In genomic region chr3:116126508-116127190, GRCm38 (mm10) we compare ENCODE assay signal across 8 mouse cellular contexts. TPM values are rescaled to one million over a fixed set of nuclear protein-coding genes. Genes with fewer than 3 reads are reported as not detected.
DNase-seq lines count a peak whose midpoint lies in the region; ATAC-seq lines count a peak whose summit lies in the region.

No protein-coding gene starts in this region.

- H3K27ac ChIP-seq in heart, embryonic 14.5 days (replicated peaks in 1 of 2; ENCODE audit: control insufficient read depth in 1 of 2, insufficient read depth in 1 of 2, low read depth in 2 of 2, low read length in 2 of 2): peak overlapping the region; percentile 80 to 94
- H3K27ac ChIP-seq in liver, embryonic 12.5 days: 0 out of 2 replicates have a peak overlapping the region, but pooled peaks have one; percentile 27

- no peaks in the 10 kb centered on the region for H3K27me3 ChIP-seq in heart, embryonic 14.5 days (ENCODE audit: control insufficient read depth, insufficient read depth, low read length)
- H3K27me3 ChIP-seq in liver, embryonic 12.5 days (replicated peaks): no peaks in the 10 kb centered on the region

- peaks cover 33% of the 10 kb centered on the region for H3K36me3 ChIP-seq in heart, embryonic 14.5 days (ENCODE audit: control insufficient read depth, insufficient read depth, low read length)
- H3K36me3 ChIP-seq in liver, embryonic 12.5 days: peaks cover 11% of the 10 kb centered on the region

- DNase-seq in embryo, embryonic 10 days (ENCODE audit: low spot score): peak; percentile 51
- no peak for DNase-seq in embryo, embryonic 9.5 days (ENCODE audit: extremely low spot score)
- peak; percentile 11 for DNase-seq in ZHBTc4 (ENCODE audit: low read depth, low spot score)
- no peak for DNase-seq in adrenal gland, adult 18-20 months (ENCODE audit: low spot score in 2 of 2)
- no peak for DNase-seq in urinary bladder, postnatal 4 days (ENCODE audit: low spot score in 2 of 2)
- DNase-seq in gastrocnemius, postnatal 36 days: no peak

- H3K9ac ChIP-seq in heart, embryonic 14.5 days (ENCODE audit: low read length): peak overlapping the region; percentile 74
- no peak overlapping the region for H3K9ac ChIP-seq in liver, embryonic 12.5 days

- WGBS in heart, embryonic 14.5 days: 22% methylated on average over 7 of the region's 7 CpGs
- WGBS in liver, embryonic 12.5 days (ENCODE audit: insufficient replicate concordance): 57% methylated on average over 7 of the region's 7 CpGs

- intact Hi-C loops in gastrocnemius, postnatal 36 days (cut with DNase I): no loop called here

- H3K4me3 ChIP-seq in heart, embryonic 14.5 days (ENCODE audit: control insufficient read depth in 1 of 2, insufficient read depth in 1 of 2, low read depth in 1 of 2, low read length in 2 of 2): peak overlapping the region; percentile 24 to 45
- peak overlapping the region; percentile 31 for H3K4me3 ChIP-seq in liver, embryonic 12.5 days

- peak overlapping the region; percentile 66 for H3K4me2 ChIP-seq in heart, embryonic 14.5 days (ENCODE audit: low read length)
- H3K4me2 ChIP-seq in liver, embryonic 12.5 days: peak overlapping the region; percentile 43

- H3K9me3 ChIP-seq in heart, embryonic 14.5 days (ENCODE audit: control insufficient read depth, low read length): no peaks in the 10 kb centered on the region
- no peaks in the 10 kb centered on the region for H3K9me3 ChIP-seq in liver, embryonic 12.5 days (replicated peaks)

- peaks cover 5 to 9% of the 10 kb centered on the region in 2 experiments for H3K4me1 ChIP-seq in heart, embryonic 14.5 days (ENCODE audit: control insufficient read depth in 2 of 2, insufficient read depth in 2 of 2, low read length in 2 of 2)
- no peaks in the 10 kb centered on the region for H3K4me1 ChIP-seq in liver, embryonic 12.5 days

- peak; percentile 82 for ATAC-seq in heart, embryonic 14.5 days (ENCODE audit: insufficient number of reproducible peaks, insufficient read depth, low FRiP score, low read depth)
- ATAC-seq in liver, embryonic 12.5 days: no peak

RNA-seq across cellular contexts. Expression of gene Vcam1, which starts 2.8 kb away (rescaled TPM):
- 75.8 and 82.9 TPM in 2 replicates for polyA plus RNA-seq in heart, embryonic 14.5 days (2014; fragmentation: Nextera tagmentation; extraction: Ambion mirVana)
- 47.5 and 51.6 TPM in 2 replicates for polyA plus RNA-seq in liver, embryonic 12.5 days (2016; fragmentation: Nextera tagmentation; extraction: Ambion mirVana)
- 10 to 100 TPM; 21.0 to 48.6 TPM for total RNA-seq in adrenal gland, adult 18-20 months (2021)
- 1 to 10 TPM; 2.9 to 4.0 TPM for total RNA-seq in gastrocnemius, postnatal 36 days (2021)

Comparison
In these comparisons a context has a peak if more than half of its experiments do, and no peak if none do; other contexts are left out.
1. DNase-seq: peak in embryo, embryonic 10 days (single experiment) and ZHBTc4 (single experiment); none in embryo, embryonic 9.5 days (single experiment), adrenal gland, adult 18-20 months (0 of 2), urinary bladder, postnatal 4 days (0 of 2) and gastrocnemius, postnatal 36 days (0 of 2).
2. RNA of gene Vcam1, which starts 2.8 kb away (total RNA-seq): 21.0 to 48.6 TPM in adrenal gland, adult 18-20 months; 2.9 to 4.0 TPM in gastrocnemius, postnatal 36 days; every median in the first group is over 4 times any median in the second.